Mouse (Mus musculus): ENCODE data around the gene Ptbp1.

Ptbp1 gene

DNA sequence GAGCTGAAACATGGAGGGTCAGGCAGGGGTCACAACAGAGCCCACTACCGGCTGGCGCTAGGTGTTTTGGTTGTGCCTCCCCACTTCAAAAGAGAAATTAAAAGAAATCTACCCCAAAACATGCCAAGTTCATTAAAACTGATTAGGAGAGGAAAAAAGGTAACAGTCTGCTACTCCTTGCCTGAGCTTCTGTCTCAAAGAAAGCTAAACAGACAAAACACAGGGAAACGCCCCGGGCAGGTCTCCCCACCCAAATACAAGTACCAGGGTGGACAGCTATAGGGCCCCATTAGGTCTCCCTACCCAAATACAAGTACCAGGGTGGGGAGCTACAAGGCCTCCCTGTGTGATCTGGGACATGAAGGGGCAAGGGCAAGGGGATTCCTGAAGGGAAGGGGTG is 56.3 kb downstream of the Ptbp1 start, which contains the start of gene Gm26602:
Gene Gm26602 (plus strand): TSS at position 301 of the 400 bp plus-strand sequence.
- intact Hi-C loops (cut with DNase I), result no loop called here

DNA sequence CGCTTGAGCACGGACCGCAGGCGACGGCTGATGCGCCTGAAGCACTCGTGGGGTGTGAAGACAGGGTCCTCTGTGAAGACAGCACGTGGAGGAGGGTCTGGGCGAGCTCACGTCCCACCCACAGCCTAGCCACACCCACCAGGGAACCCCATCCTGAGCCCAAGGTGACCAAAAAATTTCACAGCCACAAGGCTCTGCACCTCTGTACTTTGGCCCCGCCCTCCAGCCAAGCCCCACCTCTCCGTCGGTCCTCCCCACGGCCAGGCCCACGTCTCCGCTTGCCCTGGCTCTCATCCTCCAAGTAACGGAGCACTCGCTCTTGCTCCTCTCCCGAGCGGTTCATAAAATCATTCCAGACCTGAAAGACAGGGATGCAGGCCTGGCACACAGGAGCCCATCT is 58.2 kb downstream of the Ptbp1 start:
- intact Hi-C loops (cut with DNase I), result no loop called here

Small RNA genes lying within 50 kb of the gene (microRNA-seq; reads per million reads assigned to microRNA genes)
- 0.11 to 0.37 reads per million in 2 experiments for gene Mir6910
